Mouse (Mus musculus) adrenal gland, adult 2 months (tissue): Measurements from ENCODE around the gene Tspan4. TPM values are rescaled to one million over a fixed set of nuclear protein-coding genes. Genes with fewer than 3 reads are reported as not detected.
A peak's percentile ranks its signal among the peaks of the same experiment; 100 is the strongest.
"Not testable (repeated sequence)": the region's sequence is repeated elsewhere in the genome, so short reads cannot be mapped to it uniquely, and the experiment has no call there.

Experiments
- DNase-seq: peaks from one replicate; pipeline ENCODE4 v3.0.0; 2021
- polyA plus RNA-seq: library from polyadenylated mRNA; depleted of rRNA; stranded (reverse); fragments of >200 nt; gene quantifications from 2 replicates; pipeline ENCODE4 v1.2.3, GENCODE M21; 2012
- total RNA-seq, 2 experiments: library from RNA; stranded (reverse); gene quantifications; 2 replicates each; pipeline ENCODE4 v1.2.3; 2021

Gene Tspan4
- total and polyA plus RNA-seq, 3 experiments: 47.8 to 256 (median 125) TPM

DNA sequence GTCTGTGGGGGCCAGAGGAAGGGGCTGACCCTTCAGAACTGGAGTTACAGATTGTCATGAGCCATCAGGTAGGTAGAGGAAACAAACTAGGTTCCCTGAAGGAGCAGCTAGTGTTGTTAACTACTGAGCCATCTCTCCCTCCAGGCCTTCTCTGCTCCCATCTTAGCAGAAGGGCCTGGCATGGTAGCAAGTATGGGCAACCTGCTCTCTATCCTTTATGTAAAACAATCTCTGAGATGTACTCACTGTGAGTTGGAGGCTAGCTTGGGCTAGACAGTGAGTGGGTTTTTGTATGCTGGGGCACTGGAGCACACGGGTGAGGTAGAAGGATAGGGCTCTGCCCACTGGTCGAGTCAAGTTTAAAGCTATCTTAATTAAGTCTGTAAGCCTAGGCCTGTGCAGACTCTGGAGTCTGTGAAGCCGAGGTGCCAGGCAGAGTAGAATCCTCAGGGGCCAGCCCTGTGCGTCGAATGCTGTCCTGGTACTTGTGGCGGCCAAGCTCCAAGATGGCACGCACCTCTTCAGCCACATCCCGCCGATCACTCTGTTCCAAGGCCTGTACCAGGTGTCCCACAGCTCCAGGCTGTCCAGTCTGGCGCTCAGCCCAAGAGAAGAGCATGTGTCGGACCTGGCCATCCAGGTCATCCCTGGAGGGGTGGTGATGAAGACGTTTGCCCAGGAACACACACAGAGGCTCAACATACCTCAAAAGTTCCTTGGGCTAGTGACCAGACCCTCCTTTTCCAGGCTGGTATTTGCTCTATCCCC, 36.7 kb upstream of the Tspan4 start:
- DNase-seq: no peak

DNA sequence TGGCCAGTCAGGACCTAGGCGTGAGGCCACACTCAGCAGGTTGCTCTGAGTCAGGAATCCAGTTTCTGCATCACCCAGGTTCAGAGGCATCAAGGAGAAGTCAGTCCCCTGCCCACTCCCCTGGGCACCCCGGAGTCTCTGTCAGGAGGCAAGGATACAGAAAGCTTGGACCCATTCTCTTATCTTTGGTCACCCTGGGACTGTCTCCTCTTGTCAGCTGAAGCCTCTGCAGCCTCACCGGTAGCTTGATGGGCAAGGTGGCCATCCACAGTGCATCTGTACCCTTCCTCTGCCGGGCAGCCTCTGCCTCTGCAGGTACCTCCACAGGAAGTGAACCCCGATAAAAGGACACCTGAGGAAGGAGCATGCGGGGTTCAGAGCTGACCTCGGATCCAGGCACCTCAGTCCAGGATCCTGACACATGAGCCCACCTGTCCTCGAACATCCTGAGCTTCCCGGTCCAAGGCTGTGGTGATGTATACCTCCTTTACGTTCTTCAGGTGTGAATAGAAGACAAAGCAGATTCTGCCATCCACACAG, 35.8 kb upstream of the Tspan4 start:
- DNase-seq: no peak

DNA sequence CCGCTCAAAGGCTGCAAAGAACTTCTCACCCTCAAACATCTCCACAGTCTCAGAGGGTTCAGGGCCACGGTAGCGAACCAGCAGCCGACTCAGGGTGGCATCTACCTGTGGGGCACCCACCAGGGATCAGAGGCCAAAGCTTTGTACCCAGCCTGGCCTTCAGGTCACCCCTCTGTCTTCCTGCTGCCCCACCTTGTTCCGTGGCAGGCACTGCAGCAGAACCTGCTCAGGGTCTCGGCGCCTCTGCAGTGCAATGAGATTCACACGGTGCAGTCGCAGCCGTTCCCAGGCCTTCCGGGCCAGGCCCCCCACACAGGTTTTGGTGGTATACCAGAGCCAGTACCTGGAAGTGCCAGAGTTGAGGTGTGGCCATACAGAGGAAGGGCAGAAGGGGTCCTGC, 35.2 kb upstream of the Tspan4 start:
- DNase-seq: no peak

DNA sequence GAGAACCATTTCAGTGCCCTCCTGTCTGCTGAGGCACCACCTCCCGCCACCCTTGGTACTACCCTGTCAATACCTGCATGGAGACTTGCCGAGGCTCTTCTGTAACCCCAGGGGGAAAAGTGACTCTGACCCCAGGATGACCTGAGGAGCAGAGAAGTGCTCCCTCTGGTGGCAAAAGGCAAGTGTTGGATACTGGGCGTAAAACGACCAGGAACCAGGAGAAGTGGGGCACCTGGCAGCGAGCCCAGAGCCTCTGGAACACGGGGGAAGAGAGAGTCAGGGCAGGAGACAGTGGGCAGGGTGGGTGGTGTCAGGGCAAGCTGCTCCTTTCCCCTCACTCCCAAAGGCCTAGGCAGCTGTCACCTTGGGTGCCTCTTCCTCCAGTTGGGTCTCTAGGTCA, 34.4 kb upstream of the Tspan4 start:
- peak; percentile 62 for DNase-seq

DNA sequence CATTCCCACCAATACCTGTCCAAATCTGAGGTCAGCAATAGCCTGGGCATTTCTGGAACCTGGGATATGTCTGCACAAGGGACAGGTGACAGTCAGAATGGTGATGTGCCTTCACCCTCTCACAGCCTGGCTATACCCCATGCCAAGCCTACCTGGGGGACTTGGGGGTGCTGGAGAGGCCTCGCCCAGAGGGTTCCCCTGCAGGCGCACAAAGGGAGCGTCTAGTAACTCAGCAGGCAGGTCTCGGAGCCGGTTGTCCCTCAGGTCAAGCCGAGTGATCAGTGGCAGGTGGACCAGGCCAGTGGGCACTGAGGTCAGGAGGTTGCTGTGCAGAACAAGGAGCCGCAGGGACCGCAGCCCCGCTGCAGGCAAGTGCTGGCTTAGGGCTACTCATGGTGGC, 33.6 kb upstream of the Tspan4 start:
- no peak for DNase-seq

DNA sequence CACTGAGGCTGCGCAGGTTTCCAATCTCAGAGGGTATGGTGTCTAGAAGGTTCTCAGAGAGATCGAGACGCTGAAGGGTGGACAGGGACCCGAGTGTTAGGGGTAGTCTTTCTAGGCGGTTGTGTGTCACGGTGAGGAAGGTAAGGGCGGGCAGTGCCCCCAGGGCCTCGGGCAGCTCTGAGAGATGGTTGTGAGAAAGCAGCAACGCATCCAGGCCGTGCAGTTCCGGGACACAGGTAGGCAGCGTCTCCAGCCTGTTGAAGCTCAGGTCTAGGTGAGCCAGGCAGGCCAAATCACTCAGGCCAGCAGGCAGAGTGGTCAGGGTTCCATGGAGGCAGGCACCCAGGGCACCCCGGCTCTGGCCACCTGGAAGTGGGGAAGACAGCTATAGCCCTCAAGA, 32.8 kb upstream of the Tspan4 start:
- no peak for DNase-seq

DNA sequence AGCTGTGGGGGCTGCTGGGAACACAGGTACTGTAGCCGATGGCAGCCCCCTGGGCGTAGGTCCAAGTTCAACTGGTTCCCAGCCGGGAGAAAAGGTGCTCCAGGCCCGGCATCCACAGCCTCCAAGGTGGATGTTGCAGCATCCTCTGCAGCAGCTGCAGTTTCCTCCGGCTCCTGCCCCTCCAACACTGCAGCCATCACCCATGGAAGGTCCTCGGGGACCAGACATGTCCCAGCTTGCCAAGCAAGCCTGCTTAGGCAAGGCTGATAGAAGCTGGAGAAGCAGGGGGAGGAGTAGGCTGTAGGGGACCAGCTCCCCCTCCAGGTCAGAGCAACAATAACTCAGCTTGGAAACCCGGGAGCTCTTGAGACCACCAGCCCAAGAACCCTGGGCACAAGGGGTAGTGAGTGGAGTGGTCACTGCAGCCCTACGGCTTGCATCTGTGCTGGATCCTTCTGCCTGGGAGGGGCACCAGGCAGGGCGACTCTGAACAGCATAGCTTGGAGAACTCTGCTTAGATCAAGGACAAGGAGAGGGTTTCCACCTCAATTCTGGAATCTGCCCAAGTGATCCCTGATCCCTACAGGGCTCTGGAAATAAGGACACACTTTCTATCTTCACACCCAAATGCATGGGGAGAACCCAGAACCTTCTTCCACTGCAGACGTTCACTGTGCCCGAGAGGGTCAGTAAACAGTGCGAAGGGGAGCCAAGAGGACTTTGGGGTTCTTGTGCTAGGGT, 31.8 kb upstream of the Tspan4 start:
- peak; percentile 22 for DNase-seq

DNA sequence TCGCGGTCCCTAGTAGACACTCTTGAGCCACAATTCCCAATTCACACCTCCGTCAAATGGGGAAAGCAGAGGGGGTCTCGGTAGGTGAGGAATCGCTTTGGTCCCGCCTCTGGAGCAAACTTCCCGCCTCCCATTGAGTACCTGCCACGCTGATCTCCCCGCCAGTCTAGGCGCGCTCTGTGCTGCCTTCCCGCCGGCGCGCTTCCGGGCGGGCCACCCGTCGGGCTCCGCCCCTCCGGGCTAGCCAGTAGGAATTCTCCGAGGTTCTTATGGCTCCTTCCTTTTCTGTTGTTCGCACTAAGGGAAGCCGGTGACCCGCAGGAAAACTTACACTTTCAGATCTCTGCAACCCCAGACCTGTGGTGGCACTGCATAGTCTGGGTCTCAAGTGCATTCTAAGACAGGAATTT, 31.2 kb upstream of the Tspan4 start, which contains the start of gene Pidd1:
Gene Pidd1, minus strand, starts transcription at position 198 of the 410 bp plus-strand sequence.
- DNase-seq: peak; percentile 85

DNA sequence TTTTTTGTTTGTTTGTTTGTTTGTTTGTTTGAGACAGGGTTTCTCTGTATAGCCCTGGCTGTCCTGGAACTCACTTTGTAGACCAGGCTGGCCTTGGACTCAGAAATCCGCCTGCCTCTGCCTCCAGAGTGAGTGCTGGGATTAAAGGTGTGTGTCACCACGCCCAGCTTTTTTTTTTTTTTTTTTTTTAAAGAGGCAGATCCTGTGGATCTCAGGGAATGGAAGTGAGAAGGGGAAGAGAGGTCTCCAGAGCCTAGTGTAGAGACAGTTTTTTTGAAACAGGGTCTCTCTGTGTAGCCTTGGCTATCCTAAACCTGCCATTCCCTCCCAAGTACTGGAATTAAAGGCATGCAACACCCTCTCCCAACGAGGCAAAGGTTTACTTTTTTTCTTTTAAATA, 28.7 kb upstream of the Tspan4 start:
- DNase-seq: not testable (repeated sequence)

DNA sequence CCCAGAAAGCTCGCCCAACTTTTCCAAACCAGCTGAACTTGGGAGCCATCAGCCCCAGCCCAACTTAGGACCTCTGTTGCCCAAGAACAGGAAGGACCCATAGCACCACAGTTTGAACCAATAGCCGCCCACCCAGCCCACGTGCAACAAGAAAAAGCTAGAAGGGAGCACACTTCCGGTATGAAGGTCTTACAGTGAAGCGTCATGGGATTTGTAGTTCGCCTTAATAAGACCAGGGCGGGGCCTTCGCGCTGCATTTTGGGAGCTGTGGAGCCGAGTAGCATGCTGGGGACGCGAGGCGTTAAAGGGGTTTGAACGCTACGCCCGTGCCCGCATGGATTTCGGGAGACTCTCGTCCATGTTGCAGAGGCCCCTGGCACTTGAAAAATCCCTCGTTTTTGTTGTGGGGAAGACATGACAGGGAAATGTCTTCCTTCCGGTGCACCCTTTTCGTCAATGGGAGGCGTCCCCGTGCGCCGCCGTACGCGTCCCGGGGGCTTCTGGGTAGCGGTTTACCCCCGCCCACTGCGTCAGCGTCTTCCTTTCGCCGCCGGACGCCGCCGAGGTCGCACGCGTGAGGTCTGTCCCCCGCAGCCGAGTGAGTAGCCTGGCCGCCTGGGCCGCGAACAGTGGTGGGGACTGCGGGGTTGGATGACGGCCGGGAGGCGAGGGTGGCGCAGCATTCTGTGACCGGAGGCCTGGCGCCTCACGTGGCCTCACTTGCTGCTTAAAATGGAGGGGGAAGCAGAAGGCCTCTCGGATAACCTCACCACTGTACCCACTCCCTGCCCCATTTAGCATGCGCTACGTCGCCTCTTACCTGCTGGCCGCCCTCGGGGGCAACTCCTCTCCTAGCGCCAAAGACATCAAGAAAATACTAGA, 27.7 kb upstream of the Tspan4 start, which contains the start of gene Rplp2:
Gene Rplp2, plus strand, starts transcription at position 261 of the 882 bp plus-strand sequence.
- peak; percentile 97 for DNase-seq

DNA sequence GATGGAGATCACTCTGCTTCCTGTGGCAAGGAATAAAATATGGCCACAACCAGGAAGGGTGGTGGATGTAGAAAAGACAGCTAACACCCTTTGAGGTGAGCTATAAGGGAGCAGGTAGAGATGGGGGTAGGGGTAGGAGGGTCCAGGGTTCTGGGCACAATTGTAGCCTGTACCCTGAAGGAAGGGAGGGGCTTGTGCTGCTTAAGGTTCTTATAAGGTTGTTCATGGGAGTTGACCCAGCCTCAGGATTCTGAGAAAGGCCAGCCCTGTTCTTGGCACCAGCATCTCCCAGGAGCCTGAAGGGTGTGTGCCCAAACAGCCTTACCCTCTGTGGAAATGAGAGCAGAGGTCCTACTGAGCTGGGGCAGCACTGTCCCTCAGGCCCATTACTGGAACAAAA, 23.1 kb upstream of the Tspan4 start:
- DNase-seq: no peak

DNA sequence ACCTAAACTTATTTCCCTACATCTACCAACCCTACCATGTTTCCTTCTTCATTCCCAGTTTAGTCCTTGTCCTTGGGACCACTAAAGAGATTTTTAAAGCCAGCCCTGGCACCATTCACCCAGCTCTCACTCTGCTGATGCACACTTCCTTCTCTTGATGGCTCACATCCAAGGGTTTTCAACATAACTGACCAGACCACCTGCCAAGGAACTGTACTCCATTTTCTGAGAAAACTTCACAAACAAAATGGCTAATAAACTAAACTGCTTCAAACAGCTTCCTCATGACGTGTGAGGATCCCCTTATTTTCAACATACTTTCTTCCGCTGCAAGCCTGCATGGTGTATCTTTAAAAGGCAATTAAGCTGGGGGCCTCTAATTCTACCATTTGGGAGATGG, 21.4 kb upstream of the Tspan4 start:
- DNase-seq: no peak

DNA sequence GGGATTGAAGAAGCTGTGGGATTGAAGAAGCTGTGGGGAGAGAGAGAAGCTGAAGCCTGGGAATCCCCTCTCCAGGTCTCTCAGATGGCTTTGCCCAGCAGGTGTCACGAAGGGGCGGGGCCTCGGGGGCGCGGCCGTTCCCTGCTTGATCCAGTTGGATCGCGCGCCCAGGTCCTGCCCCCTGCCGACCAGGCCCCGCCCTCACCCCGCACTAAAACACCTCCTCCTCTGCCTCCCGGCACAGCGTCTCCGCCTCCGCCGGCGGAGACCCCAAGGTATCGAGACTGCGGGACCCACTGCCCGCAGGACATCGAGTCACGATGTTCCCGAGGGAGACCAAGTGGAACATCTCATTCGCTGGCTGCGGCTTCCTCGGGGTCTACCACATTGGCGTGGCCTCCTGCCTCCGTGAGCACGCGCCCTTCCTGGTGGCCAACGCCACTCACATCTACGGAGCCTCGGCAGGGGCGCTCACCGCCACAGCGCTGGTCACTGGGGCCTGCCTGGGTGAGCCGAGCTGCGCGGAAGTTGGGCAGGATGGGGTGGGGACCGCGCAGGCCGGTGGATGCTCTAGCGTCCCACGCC, 20.0 kb upstream of the Tspan4 start, which contains the start of gene Pnpla2:
Gene Pnpla2, plus strand, starts transcription at position 232 of the 585 bp plus-strand sequence.
- peak; percentile 98 for DNase-seq

DNA sequence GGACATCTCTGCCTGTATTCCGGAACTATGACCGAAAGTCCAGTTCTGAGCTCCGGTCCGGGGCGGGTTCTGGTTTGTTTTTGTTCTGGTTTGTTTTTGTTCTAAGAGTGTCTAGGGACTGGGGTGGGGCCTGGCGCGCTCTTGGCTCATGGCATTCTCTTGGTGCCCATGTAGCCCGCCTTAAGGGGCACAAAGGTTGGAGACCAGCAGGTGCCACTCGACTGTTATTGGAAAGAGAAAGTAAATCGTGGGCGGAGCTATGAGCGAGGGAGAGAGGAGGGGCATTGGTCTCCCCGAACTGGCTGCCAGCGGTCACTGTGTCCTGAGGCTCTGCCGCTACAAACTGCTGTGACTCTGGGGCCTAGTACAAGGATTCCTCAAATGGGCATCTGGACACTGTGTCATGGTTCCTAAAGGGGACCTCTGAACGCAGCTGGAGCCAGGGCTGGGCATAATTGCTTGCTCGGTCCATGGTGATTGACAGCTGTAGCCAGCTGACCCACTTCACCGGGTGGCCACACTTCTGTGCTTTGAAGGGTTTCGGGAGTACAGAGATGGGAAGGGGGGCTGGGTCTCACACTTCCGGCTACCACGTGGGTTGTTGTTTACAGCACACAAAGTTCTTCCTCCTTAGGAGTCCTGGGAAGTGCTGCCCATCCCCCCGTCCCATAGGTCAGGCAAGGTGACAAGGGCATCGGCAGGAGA, 19.3 kb upstream of the Tspan4 start:
- DNase-seq: peak; percentile 89

DNA sequence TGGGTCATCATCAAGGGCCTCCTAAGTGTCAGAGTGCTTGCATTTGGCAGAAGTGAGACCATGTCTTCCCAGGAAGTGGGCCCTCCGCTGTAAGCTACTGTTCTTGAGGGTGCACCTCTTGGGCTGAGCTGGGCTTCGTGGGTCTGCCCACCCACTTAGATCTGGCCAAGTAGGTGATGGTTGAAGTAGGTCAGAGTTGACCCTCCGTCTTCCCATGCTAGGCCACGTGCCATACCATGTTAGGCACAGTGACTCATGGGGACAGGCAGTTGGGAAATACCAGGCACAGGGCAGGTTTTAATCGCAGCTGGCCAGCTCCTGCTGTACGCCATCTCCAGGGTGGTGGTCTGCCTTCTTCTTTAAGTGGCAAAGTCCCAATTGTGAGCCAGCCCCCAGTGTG, 18.3 kb upstream of the Tspan4 start:
- DNase-seq: peak; percentile 87

DNA sequence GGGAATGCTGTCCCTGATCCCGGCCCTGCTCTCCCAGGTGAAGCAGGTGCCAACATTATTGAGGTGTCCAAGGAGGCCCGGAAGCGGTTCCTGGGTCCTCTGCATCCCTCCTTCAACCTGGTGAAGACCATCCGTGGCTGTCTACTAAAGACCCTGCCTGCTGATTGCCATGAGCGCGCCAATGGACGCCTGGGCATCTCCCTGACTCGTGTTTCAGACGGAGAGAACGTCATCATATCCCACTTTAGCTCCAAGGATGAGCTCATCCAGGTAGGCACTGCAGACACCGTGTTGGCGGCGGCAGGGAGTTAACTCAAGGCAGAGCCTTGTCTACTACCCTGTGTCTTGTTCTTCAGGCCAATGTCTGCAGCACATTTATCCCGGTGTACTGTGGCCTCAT, 17.8 kb upstream of the Tspan4 start:
- no peak for DNase-seq

DNA sequence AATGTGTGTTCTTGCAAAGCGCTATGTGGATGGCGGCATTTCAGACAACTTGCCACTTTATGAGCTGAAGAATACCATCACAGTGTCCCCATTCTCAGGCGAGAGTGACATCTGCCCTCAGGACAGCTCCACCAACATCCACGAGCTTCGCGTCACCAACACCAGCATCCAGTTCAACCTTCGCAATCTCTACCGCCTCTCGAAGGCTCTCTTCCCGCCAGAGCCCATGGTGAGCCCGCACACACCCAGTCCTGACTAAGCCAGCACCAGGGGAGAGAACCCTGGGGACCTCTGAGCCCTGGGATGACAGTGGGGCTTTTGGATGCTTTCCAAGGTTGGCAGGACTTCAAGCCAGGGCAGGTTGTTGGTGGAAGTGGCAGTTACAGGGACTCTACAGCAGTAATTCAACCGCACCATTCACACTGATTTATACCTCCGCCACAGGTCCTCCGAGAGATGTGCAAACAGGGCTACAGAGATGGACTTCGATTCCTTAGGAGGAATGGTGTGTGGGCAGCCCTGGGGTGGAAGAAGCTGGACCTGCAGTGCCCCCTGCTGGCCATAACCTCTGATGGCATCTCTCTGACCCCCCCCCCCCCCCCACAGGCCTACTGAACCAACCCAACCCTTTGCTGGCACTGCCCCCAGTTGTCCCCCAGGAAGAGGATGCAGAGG, 16.9 kb upstream of the Tspan4 start:
- peak; percentile 71 for DNase-seq

DNA sequence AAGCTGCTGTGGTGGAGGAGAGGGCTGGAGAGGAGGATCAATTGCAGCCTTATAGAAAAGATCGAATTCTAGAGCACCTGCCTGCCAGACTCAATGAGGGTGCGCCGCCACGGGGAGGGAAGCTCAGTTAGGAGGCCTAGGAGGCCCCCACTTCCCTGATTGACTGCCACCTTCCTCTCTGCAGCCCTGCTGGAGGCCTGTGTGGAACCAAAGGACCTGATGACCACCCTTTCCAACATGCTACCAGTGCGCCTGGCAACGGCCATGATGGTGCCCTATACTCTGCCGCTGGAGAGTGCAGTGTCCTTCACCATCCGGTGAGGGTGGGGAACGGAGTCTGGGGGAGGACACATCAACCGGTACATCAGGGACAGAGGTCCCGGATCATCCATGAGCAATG, 16.4 kb upstream of the Tspan4 start:
- no peak for DNase-seq

DNA sequence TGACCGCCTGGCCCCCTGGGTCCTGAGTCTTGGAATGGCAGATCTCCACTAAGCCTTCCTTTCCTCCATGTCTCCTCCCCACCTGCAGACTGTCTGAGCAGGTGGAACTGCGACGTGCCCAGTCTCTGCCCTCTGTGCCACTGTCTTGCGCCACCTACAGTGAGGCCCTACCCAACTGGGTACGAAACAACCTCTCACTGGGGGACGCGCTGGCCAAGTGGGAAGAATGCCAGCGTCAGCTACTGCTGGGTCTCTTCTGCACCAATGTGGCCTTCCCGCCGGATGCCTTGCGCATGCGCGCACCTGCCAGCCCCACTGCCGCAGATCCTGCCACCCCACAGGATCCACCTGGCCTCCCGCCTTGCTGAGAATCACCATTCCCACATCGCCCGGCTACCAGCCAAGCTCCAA, 15.7 kb upstream of the Tspan4 start:
- DNase-seq: peak; percentile 31

DNA sequence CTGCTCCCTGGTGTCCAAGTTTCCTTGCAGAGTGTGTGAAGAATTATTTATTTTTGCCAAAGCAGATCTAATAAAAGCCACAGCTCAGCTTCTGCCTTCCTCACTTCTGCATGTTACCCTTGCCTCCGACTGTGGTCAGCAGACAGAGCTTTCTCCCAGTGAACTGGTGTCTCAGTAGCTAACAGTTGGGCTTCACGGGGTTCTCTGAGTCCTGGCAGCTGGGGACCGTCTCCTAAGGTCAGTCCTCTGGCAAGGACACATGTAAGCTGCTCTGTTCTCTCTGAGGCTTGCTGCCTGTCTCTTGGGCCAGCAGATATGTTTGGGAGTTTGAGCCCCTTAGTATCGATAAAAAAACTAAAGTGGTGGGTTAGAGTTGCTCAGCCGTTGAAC, 15.0 kb upstream of the Tspan4 start:
- peak; percentile 2 for DNase-seq
